Mouse (Mus musculus) right cerebral cortex, postnatal 36 days (tissue): ENCODE results near the gene Zfp184.
"Not testable (repeated sequence)": the region's sequence is repeated elsewhere in the genome, so short reads cannot be mapped to it uniquely, and the experiment has no call there.

Experiments
- DNase-seq, 2 experiments: peaks; one replicate each; pipeline ENCODE4 v3.0.0; 2022; ENCODE audit warnings: low spot score in 2 of 2, mixed read lengths in 1 of 2

The Zfp184 gene

GRCm38 (mm10) chr13:21944926-21945740, at the start of gene Zfp184:
Gene Zfp184 (plus strand): TSS chr13:21945094.
- peak; percentile 89 for DNase-seq

GRCm38 (mm10) chr13:21896549-21897244, 48.2 kb upstream of the Zfp184 start:
- peak; percentile 93 for DNase-seq

- no peak for DNase-seq
These were observed 47.7 kb upstream of the Zfp184 start for GRCm38 (mm10) chr13:21897245-21897634.

GRCm38 (mm10) chr13:21900870-21901565, 43.9 kb upstream of the Zfp184 start:
- DNase-seq: not testable (repeated sequence)

- DNase-seq: no peak
These were observed 41.4 kb upstream of the Zfp184 start for GRCm38 (mm10) chr13:21903500-21903899.

GRCm38 (mm10) chr13:21904090-21904489, 40.8 kb upstream of the Zfp184 start:
- DNase-seq: not testable (repeated sequence)

- DNase-seq: no peak
These were observed 38.6 kb upstream of the Zfp184 start for GRCm38 (mm10) chr13:21906301-21906700.

- no peak for DNase-seq
These were observed 37.7 kb upstream of the Zfp184 start for GRCm38 (mm10) chr13:21906946-21907806.

- DNase-seq: not testable (repeated sequence)
These were observed 37.1 kb upstream of the Zfp184 start for GRCm38 (mm10) chr13:21907807-21908155.

GRCm38 (mm10) chr13:21910735-21911134, 34.2 kb upstream of the Zfp184 start:
- DNase-seq: no peak

GRCm38 (mm10) chr13:21911147-21911546, 33.7 kb upstream of the Zfp184 start:
- no peak for DNase-seq

GRCm38 (mm10) chr13:21913854-21914253, 31.0 kb upstream of the Zfp184 start:
- DNase-seq: no peak

GRCm38 (mm10) chr13:21914599-21914998, 30.3 kb upstream of the Zfp184 start:
- peak in 1 of 2 experiments; percentile 34 for DNase-seq

- DNase-seq: no peak
These were observed 29.4 kb upstream of the Zfp184 start for GRCm38 (mm10) chr13:21915487-21915886.

GRCm38 (mm10) chr13:21916056-21916455, 28.8 kb upstream of the Zfp184 start:
- DNase-seq: no peak

GRCm38 (mm10) chr13:21917040-21917439, 27.9 kb upstream of the Zfp184 start:
- DNase-seq: no peak

GRCm38 (mm10) chr13:21917480-21917879, 27.4 kb upstream of the Zfp184 start:
- no peak for DNase-seq

GRCm38 (mm10) chr13:21917992-21918391, 26.9 kb upstream of the Zfp184 start:
- no peak for DNase-seq

- DNase-seq: no peak
These were observed 26.1 kb upstream of the Zfp184 start for GRCm38 (mm10) chr13:21918570-21919419.

GRCm38 (mm10) chr13:21919836-21920431, 25.0 kb upstream of the Zfp184 start:
- no peak for DNase-seq
